Mouse (Mus musculus): ENCODE measurements around the gene Hps4. TPM values are rescaled to one million over a fixed set of nuclear protein-coding genes. Genes with fewer than 3 reads are reported as not detected.

The Hps4 gene
- polyA plus RNA-seq (2014; fragmentation: Nextera tagmentation; extraction: Ambion mirVana), result 26.2 and 27.0 TPM in 2 replicates

- Histone ChIP-seq H3K9me3 (replicated peaks; ENCODE audit: control insufficient read depth, low read length) (no peaks in the 10 kb centered on the region), H3K27ac (ENCODE audit: low read depth, low read length) (no peak within 1 kb of the TSS), H3K4me1 (ENCODE audit: control insufficient read depth, insufficient read depth, low read length) (peaks cover 10% of the 10 kb centered on the region), H3K9ac (ENCODE audit: low read length) (peak within 1 kb of the TSS; percentile 84), H3K4me3 (ENCODE audit: low read depth, low read length) (peak within 1 kb of the TSS; percentile 86), H3K4me2 (ENCODE audit: low read length) (peak within 1 kb of the TSS; percentile 75), H3K27me3 (replicated peaks; ENCODE audit: control insufficient read depth, insufficient read depth, low read length) (no peaks in the 10 kb centered on the region), H3K36me3 (ENCODE audit: control insufficient read depth, insufficient read depth, low read length) (peaks cover 28% of the 10 kb centered on the region)
- DNase-seq (ENCODE audit: low spot score) (peak; percentile 85), ATAC-seq (peak; percentile 88)
- 3% methylated on average over 37 of the region's 64 CpGs for WGBS
Observed at GRCm38 (mm10) chr5:112342463-112343204, at the start of gene Hps4, which contains the start of gene Srrd. Hps4 (plus strand) TSS chr5:112343083. Srrd (minus strand) TSS chr5:112343040.

DNA sequence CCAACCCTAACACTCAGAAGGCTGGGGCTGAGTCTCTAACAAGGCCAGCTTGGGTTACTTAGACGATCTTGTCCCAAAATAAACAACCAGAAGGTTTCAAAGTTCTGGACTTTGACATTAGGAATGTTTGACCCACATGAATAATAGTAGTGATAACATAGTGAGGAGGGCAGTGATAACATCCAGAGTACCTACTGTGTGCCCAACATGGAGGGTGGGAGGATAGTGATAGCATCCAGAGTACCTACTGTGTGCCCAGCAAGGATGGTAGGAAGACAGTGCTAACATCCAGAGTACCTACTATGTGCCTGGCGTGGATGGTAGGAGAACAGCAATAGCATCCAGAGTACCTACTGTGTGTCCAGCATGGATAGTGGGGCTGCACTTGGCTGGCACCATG, 49.1 kb upstream of the Hps4 start:
- Histone ChIP-seq H3K4me2 (ENCODE audit: low read length) (no peak overlapping the region), H3K27me3 (replicated peaks; ENCODE audit: control insufficient read depth, insufficient read depth, low read length) (no peaks in the 10 kb centered on the region), H3K9me3 (replicated peaks; ENCODE audit: control insufficient read depth, low read length) (no peaks in the 10 kb centered on the region), H3K4me1 (ENCODE audit: control insufficient read depth, insufficient read depth, low read length) (no peaks in the 10 kb centered on the region), H3K9ac (ENCODE audit: low read length) (no peak overlapping the region), H3K27ac (ENCODE audit: low read depth, low read length) (no peak overlapping the region), H3K36me3 (ENCODE audit: control insufficient read depth, insufficient read depth, low read length) (no peaks in the 10 kb centered on the region), H3K4me3 (ENCODE audit: low read depth, low read length) (no peak overlapping the region)
- no peak for ATAC-seq
- no peak for DNase-seq (ENCODE audit: low spot score)
- WGBS, result 89% methylated on average over 2 of the region's 2 CpGs

DNA sequence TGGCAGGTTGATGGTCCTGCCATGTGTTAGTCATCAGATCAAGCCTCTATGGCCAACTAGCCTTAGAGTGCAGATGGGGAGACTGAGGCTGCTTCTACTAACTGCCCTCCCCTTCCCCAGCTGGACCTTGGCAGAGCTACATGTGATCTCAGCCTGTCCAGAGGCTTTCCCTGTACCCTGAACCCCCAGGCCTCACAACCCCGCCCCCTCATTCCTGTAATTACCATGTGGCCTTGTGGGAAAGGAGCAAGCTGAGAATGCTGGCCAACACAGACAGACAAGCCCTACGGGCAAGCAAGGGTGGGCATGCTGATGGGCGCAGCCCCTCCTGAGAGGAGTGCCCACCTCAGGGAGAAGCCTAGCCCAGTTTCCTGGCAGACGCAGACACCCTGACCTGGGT, 48.2 kb upstream of the Hps4 start:
- Histone ChIP-seq H3K27ac (ENCODE audit: low read depth, low read length) (no peak overlapping the region), H3K4me2 (ENCODE audit: low read length) (no peak overlapping the region), H3K36me3 (ENCODE audit: control insufficient read depth, insufficient read depth, low read length) (no peaks in the 10 kb centered on the region), H3K27me3 (replicated peaks; ENCODE audit: control insufficient read depth, insufficient read depth, low read length) (no peaks in the 10 kb centered on the region), H3K9ac (ENCODE audit: low read length) (no peak overlapping the region), H3K9me3 (replicated peaks; ENCODE audit: control insufficient read depth, low read length) (no peaks in the 10 kb centered on the region), H3K4me1 (ENCODE audit: control insufficient read depth, insufficient read depth, low read length) (no peaks in the 10 kb centered on the region), H3K4me3 (ENCODE audit: low read depth, low read length) (no peak overlapping the region)
- DNase-seq (ENCODE audit: low spot score), result no peak
- 64% methylated on average over 4 of the region's 4 CpGs for WGBS
- no peak for ATAC-seq

GRCm38 (mm10) chr5:112295162-112295561, 47.7 kb upstream of the Hps4 start:
- H3K4me3 ChIP-seq (ENCODE audit: low read depth, low read length), result no peak overlapping the region
- DNase-seq (ENCODE audit: low spot score) (no peak), ATAC-seq (no peak)
- no peak overlapping the region for H3K4me2 ChIP-seq (ENCODE audit: low read length)
- no peaks in the 10 kb centered on the region for H3K4me1 ChIP-seq (ENCODE audit: control insufficient read depth, insufficient read depth, low read length)
- H3K36me3 ChIP-seq (ENCODE audit: control insufficient read depth, insufficient read depth, low read length), result no peaks in the 10 kb centered on the region
- no peaks in the 10 kb centered on the region for H3K9me3 ChIP-seq (replicated peaks; ENCODE audit: control insufficient read depth, low read length)
- H3K27me3 ChIP-seq (replicated peaks; ENCODE audit: control insufficient read depth, insufficient read depth, low read length), result no peaks in the 10 kb centered on the region
- no peak overlapping the region; the same call in 1 of the 2 replicates for H3K9ac ChIP-seq (ENCODE audit: low read length)
- no peak overlapping the region for H3K27ac ChIP-seq (ENCODE audit: low read depth, low read length)
- 36% methylated on average over 8 of the region's 8 CpGs for WGBS

- WGBS, result 51% methylated on average over 8 of the region's 8 CpGs
- no peak overlapping the region for H3K27ac ChIP-seq (ENCODE audit: low read depth, low read length)
- DNase-seq (ENCODE audit: low spot score), result no peak
- H3K4me2 ChIP-seq (ENCODE audit: low read length), result no peak overlapping the region
- H3K4me3 ChIP-seq (ENCODE audit: low read depth, low read length), result no peak overlapping the region
- H3K9ac ChIP-seq (ENCODE audit: low read length), result no peak overlapping the region
- H3K27me3 ChIP-seq (replicated peaks; ENCODE audit: control insufficient read depth, insufficient read depth, low read length), result no peaks in the 10 kb centered on the region
- H3K9me3 ChIP-seq (replicated peaks; ENCODE audit: control insufficient read depth, low read length), result no peaks in the 10 kb centered on the region
- H3K4me1 ChIP-seq (ENCODE audit: control insufficient read depth, insufficient read depth, low read length), result no peaks in the 10 kb centered on the region
- no peaks in the 10 kb centered on the region for H3K36me3 ChIP-seq (ENCODE audit: control insufficient read depth, insufficient read depth, low read length)
- ATAC-seq, result no peak
Observed at GRCm38 (mm10) chr5:112295564-112295963, 47.3 kb upstream of the Hps4 start.

DNA sequence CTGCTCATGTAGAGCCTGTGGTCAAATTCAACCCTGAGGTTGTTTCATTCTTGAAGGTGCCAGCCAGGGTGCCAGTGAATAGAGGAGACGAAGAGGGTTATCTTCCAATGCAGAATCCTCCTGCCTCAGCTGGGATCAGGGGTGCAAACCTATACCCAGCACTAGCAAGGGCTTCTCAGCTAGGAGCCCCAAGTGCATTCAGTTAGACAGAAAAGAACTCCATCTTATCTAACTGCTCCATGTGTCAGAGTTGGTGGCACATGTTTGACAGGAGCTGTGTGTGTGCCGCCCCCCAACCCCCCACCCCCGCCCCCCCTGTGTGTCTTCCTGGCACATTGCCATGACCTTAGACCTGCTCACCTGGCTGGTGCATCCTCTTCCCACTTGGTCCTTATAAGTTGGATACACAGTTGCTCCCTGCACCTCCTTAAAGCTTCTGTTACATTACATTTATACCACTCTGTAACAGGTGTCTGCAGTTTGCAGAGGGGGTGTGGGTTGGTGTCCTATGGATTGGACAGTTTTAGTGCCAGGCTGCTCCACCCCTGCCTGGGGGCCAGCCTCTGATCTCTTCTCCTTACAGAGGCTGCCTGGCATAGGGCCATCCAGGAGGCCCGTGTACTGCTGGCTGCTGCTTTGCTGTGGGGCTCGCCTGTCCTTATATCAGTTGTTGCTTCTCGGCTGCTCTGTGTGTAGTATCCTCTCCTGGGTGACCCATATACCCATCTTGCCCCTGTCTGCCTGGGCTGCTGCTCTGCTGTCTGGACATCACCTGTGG, 46.3 kb upstream of the Hps4 start:
- Histone ChIP-seq H3K4me3 (ENCODE audit: low read depth, low read length) (no peak overlapping the region), H3K9me3 (replicated peaks; ENCODE audit: control insufficient read depth, low read length) (no peaks in the 10 kb centered on the region), H3K9ac (ENCODE audit: low read length) (no peak overlapping the region), H3K36me3 (ENCODE audit: control insufficient read depth, insufficient read depth, low read length) (no peaks in the 10 kb centered on the region), H3K4me1 (ENCODE audit: control insufficient read depth, insufficient read depth, low read length) (no peaks in the 10 kb centered on the region), H3K4me2 (ENCODE audit: low read length) (no peak overlapping the region), H3K27ac (ENCODE audit: low read depth, low read length) (no peak overlapping the region), H3K27me3 (replicated peaks; ENCODE audit: control insufficient read depth, insufficient read depth, low read length) (no peaks in the 10 kb centered on the region)
- no peak for ATAC-seq
- WGBS, result 74% methylated on average over 6 of the region's 6 CpGs
- DNase-seq (ENCODE audit: low spot score), result no peak

GRCm38 (mm10) chr5:112297257-112297656, 45.6 kb upstream of the Hps4 start:
- ATAC-seq (no peak), DNase-seq (ENCODE audit: low spot score) (no peak)
- Histone ChIP-seq H3K4me1 (ENCODE audit: control insufficient read depth, insufficient read depth, low read length) (no peaks in the 10 kb centered on the region), H3K9ac (ENCODE audit: low read length) (no peak overlapping the region), H3K27me3 (replicated peaks; ENCODE audit: control insufficient read depth, insufficient read depth, low read length) (no peaks in the 10 kb centered on the region), H3K36me3 (ENCODE audit: control insufficient read depth, insufficient read depth, low read length) (no peaks in the 10 kb centered on the region), H3K27ac (ENCODE audit: low read depth, low read length) (no peak overlapping the region), H3K9me3 (replicated peaks; ENCODE audit: control insufficient read depth, low read length) (no peaks in the 10 kb centered on the region), H3K4me2 (ENCODE audit: low read length) (no peak overlapping the region), H3K4me3 (ENCODE audit: low read depth, low read length) (no peak overlapping the region)
- WGBS, result 81% methylated on average over 2 of the region's 2 CpGs

DNA sequence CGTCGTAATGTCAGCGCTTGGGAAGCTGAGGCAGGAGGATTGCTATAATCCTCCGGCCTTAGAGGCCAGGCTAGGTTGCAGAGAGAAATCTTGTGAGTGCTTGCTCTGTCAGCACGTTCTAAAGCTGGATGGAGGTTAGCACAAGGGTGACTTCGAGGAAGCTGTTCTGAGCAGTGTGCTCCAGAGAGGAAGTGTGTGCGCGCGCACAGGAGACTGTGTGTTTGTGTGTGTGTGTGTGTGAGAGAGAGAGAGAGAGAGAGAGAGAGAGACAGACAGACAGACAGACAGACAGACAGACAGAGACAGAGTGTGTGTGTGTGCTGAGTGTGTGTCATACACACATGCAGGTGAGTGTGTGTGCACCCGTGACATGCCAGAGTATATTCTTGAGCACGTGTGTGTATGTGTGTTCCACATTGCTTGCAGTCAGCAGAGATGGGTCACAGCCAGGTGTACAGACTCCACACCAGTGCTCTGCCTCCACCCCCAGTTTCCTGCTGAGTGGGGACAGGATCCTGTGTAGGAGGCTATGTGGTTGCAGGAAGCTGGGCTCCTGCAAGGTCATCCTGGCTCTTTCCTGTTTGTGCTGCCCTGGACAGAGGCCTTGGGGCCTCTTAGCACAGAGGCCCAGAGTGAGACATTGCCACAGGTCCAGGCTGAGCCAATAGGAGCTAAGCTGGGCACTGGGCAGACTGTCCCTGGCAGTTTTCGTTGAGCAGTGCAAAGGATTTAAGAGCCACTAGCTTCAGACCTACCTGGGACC, 44.5 kb upstream of the Hps4 start:
- H3K36me3 ChIP-seq (ENCODE audit: control insufficient read depth, insufficient read depth, low read length), result no peaks in the 10 kb centered on the region
- H3K27ac ChIP-seq (ENCODE audit: low read depth, low read length), result no peak overlapping the region; the same call in 1 of the 2 replicates
- no peaks in the 10 kb centered on the region for H3K9me3 ChIP-seq (replicated peaks; ENCODE audit: control insufficient read depth, low read length)
- no peak overlapping the region for H3K4me2 ChIP-seq (ENCODE audit: low read length)
- H3K9ac ChIP-seq (ENCODE audit: low read length), result no peak overlapping the region
- no peaks in the 10 kb centered on the region for H3K27me3 ChIP-seq (replicated peaks; ENCODE audit: control insufficient read depth, insufficient read depth, low read length)
- 93% methylated on average over 12 of the region's 12 CpGs for WGBS
- H3K4me3 ChIP-seq (ENCODE audit: low read depth, low read length), result no peak overlapping the region
- DNase-seq (ENCODE audit: low spot score), result no peak
- H3K4me1 ChIP-seq (ENCODE audit: control insufficient read depth, insufficient read depth, low read length), result no peaks in the 10 kb centered on the region
- ATAC-seq, result no peak
